Mouse (Mus musculus) adrenal gland, postnatal 14 days (tissue): ENCODE results near the gene Olfr770. TPM values are rescaled to one million over a fixed set of nuclear protein-coding genes. Genes with fewer than 3 reads are reported as not detected.
A peak's percentile ranks its signal among the peaks of the same experiment; 100 is the strongest.
"Not testable (repeated sequence)": the region's sequence is repeated elsewhere in the genome, so short reads cannot be mapped to it uniquely, and the experiment has no call there.

Experiments used
- DNase-seq: peaks from one replicate; pipeline ENCODE4 v3.0.0; 2021; ENCODE audit warnings: mixed read lengths
- long read RNA-seq, 2 experiments: library from polyadenylated mRNA; stranded (forward); transcript quantifications; one replicate each; pipeline ENCODE4 v2.0.0; 2021
- total RNA-seq: library from RNA; stranded (reverse); gene quantifications from 2 replicates; pipeline ENCODE4 v1.2.3, GENCODE M21; 2021

The Olfr770 gene
- not detected in 2 replicates for total RNA-seq
- long read RNA-seq, experiment 1, result 0 reads
- long read RNA-seq, experiment 2, result 0 reads

GRCm38 (mm10) chr10:129138898-129139297, at the start of gene Olfr770:
TSS of gene Olfr770 (minus strand) at chr10:129138998.
- no peak for DNase-seq

DNA sequence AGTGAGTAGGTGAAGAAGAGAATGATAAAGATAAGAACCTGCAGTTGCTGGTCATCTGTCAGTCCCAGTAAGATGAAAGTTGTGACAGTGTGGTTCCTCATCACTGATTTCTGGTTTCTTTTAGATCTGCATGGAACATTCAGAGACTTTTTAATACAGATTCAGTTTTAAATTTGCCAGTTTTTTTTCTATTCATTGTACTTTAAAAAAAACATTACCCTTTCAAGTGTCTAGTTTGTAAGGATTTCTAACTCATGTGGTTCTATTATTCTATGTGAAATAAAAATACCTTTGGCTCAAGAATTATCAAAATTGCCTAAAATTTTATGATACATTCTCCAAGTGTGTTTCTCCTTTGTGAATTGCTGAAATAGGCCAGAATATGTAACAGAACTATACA, 48.5 kb upstream of the Olfr770 start, which contains the start of gene Olfr773:
TSS of gene Olfr773 (minus strand) at position 101 of the 400 bp plus-strand sequence.
- not testable (repeated sequence) for DNase-seq

DNA sequence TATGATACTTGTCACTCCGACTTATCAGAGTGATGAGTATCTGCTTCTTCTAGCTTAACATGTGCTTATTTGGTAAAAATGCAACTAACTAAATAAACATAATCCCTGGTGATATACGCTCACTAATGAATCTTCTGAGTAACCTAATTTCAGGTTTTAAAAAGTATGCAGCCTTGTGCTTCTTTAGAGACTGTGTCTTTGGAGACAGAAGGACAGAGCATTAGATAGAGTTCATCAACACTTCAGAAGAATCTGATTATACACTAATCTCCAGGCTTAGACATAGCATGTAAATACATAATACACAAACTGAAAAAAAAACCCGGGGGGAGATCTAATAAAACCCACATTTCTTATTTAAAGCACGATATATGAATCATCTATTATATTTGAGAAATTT, 39.0 kb upstream of the Olfr770 start, which contains the start of gene Olfr772:
TSS of gene Olfr772 (minus strand) at position 101 of the 400 bp plus-strand sequence.
- DNase-seq, result not testable (repeated sequence)

DNA sequence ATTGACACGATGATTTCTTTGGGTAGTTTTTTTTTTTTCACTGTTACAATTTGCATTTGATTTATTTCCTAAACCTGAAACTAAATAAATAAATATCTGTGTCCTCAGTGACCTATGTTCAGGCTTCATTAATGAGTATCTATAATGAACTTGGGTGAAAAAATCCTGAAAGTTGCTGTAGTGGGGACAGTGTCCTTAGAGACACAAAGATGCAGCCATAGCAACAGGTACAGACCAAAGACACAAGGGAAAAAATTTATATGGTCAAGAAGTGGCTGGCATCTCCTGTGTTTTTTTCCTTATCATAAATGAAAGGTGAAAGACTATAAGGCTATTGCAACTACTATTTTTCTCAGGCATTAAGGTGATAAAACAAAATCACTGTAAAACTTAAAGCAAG, 25.9 kb upstream of the Olfr770 start, which contains the start of gene Olfr771:
TSS of gene Olfr771 (minus strand) at position 101 of the 400 bp plus-strand sequence.
- DNase-seq, result no peak

- DNase-seq, result peak; percentile 4
Measured at GRCm38 (mm10) chr10:129117761-129118160, 21.0 kb downstream of the Olfr770 start, which contains the start of gene Olfr769. TSS of gene Olfr769 (minus strand) at chr10:129117861.

DNA sequence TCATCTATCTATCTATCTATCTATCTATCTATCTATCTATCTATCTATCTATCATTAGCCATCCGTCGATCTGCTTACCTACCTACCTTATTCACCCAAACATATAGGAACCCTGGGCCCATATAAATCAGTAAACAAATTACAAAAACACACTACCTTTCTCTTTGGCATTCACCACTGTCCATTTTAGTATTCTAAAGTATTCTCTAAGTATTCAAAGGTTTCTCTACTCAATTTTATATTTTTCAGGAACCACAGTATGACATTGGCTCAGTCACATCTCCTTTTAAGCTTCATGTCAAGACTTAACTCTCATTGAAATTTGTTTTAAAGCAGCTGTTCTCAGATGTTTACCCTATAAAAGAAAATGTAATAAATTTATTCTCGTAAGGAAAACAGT, 23.7 kb downstream of the Olfr770 start:
- DNase-seq, result no peak

GRCm38 (mm10) chr10:129101231-129101630, 37.6 kb downstream of the Olfr770 start:
- no peak for DNase-seq

GRCm38 (mm10) chr10:129099275-129099674, 39.5 kb downstream of the Olfr770 start, which contains the start of gene Olfr768:
TSS of gene Olfr768 (minus strand) at chr10:129099375.
- DNase-seq, result no peak

GRCm38 (mm10) chr10:129082810-129083209, 56.0 kb downstream of the Olfr770 start, which contains the start of gene Olfr767:
TSS of gene Olfr767 (minus strand) at chr10:129082910.
- DNase-seq, result not testable (repeated sequence)

Other genes with a start within 250 kb of the Olfr770 start
- 3.0 and 3.9 TPM in 2 replicates for gene Gdf11, start 247.3 kb downstream of the Olfr770 start, total RNA-seq
- 217 and 234 TPM in 2 replicates for gene Cd63, start 238.0 kb downstream of the Olfr770 start, total RNA-seq
- 10.9 and 15.5 TPM in 2 replicates for gene Rdh5, start 216.1 kb downstream of the Olfr770 start, total RNA-seq
- gene Bloc1s1, start 215.0 kb downstream of the Olfr770 start, total RNA-seq, result 220 TPM in 2 replicates
- 18.7 and 19.0 TPM in 2 replicates for gene Itga7, start 205.2 kb downstream of the Olfr770 start, total RNA-seq
- 0.83 and 37.1 TPM in 2 replicates for gene Mettl7b, start 178.0 kb downstream of the Olfr770 start, total RNA-seq
- not detected in 2 replicates for gene Olfr9, start 149.6 kb downstream of the Olfr770 start, total RNA-seq
- not detected in 2 replicates for gene Olfr763, start 128.2 kb downstream of the Olfr770 start, total RNA-seq
- not detected in 2 replicates for gene Olfr764-ps1, start 99.1 kb downstream of the Olfr770 start, total RNA-seq
- gene Olfr765, start 89.0 kb downstream of the Olfr770 start, total RNA-seq, result not detected in 2 replicates
- not detected in 2 replicates for gene Olfr766-ps1, start 70.0 kb downstream of the Olfr770 start, total RNA-seq
- not detected in 2 replicates for gene Olfr767, start 56.1 kb downstream of the Olfr770 start, total RNA-seq
- not detected in 2 replicates for gene Olfr768, start 39.6 kb downstream of the Olfr770 start, total RNA-seq
- gene Olfr769, start 21.1 kb downstream of the Olfr770 start, total RNA-seq, result not detected in 2 replicates
- not detected in 2 replicates for gene Olfr771, start 25.8 kb upstream of the Olfr770 start, total RNA-seq
- gene Olfr772, start 38.9 kb upstream of the Olfr770 start, total RNA-seq, result not detected in 2 replicates
- not detected in 2 replicates for gene Olfr773, start 48.4 kb upstream of the Olfr770 start, total RNA-seq
- not detected in 2 replicates for gene Olfr774, start 97.2 kb upstream of the Olfr770 start, total RNA-seq
- gene Olfr775, start 109.4 kb upstream of the Olfr770 start, total RNA-seq, result not detected in 2 replicates
- gene Olfr776, start 120.1 kb upstream of the Olfr770 start, total RNA-seq, result not detected in 2 replicates
- not detected in 2 replicates for gene Olfr777, start 132.5 kb upstream of the Olfr770 start, total RNA-seq
- not detected in 2 replicates for gene Olfr780, start 179.1 kb upstream of the Olfr770 start, total RNA-seq
- gene Olfr781, start 189.9 kb upstream of the Olfr770 start, total RNA-seq, result not detected in 2 replicates
- gene Olfr782, start 209.9 kb upstream of the Olfr770 start, total RNA-seq, result not detected in 2 replicates
- not detected in 2 replicates for gene Olfr784, start 245.1 kb upstream of the Olfr770 start, total RNA-seq